Mouse (Mus musculus) C2C12 (cell line): ENCODE results near the gene Wasl.

ENCODE experiments used
- CTCF ChIP-seq: IDR thresholded peaks from one replicate; pipeline ENCODE4 v1.5.1; 2011; ENCODE audit not compliant: control insufficient read depth, insufficient read depth, insufficient read length
- MYOD1 ChIP-seq: IDR thresholded peaks from one replicate; pipeline ENCODE4 v1.6.1; 2011; ENCODE audit warnings: low read depth; ENCODE audit not compliant: control insufficient read depth, insufficient read length
- USF1 ChIP-seq: IDR thresholded peaks from one replicate; pipeline ENCODE4 v1.6.1; 2011; ENCODE audit warnings: low read depth, mild to moderate bottlenecking, control low read depth, moderate library complexity

GRCm38 (mm10) chr6:24622098-24622497 is 42.7 kb downstream of the Wasl start:
- TF ChIP-seq CTCF, result no peak
- no peak for TF ChIP-seq MYOD1
- no peak for TF ChIP-seq USF1
